Mouse (Mus musculus) spleen, postnatal 14 days (tissue): ENCODE measurements around the gene Arsk.

Source experiments
- DNase-seq, 2 experiments: peaks; one replicate each; pipeline ENCODE4 v3.0.0; 2021 to 2022; ENCODE audit warnings: low spot score in 2 of 2

Arsk gene

GRCm38 (mm10) chr13:76098493-76099303, at the start of gene Arsk, which contains the start of gene Ttc37:
Arsk (minus strand) TSS chr13:76098660.
Ttc37 (plus strand) TSS chr13:76098734.
- DNase-seq: peak; percentile 87 to 89

GRCm38 (mm10) chr13:76141117-76141808, 42.8 kb upstream of the Arsk start:
- no peak for DNase-seq

GRCm38 (mm10) chr13:76138862-76139261, 40.4 kb upstream of the Arsk start:
- DNase-seq: no peak

GRCm38 (mm10) chr13:76132415-76132814, 34.0 kb upstream of the Arsk start:
- DNase-seq: no peak

- no peak for DNase-seq
Measured at GRCm38 (mm10) chr13:76128799-76129198, 30.3 kb upstream of the Arsk start.

GRCm38 (mm10) chr13:76109069-76109824, 10.8 kb upstream of the Arsk start:
- no peak for DNase-seq

GRCm38 (mm10) chr13:76101989-76102388, 3.5 kb upstream of the Arsk start:
- DNase-seq: no peak

- DNase-seq: no peak
Measured at GRCm38 (mm10) chr13:76098116-76098492, 356 bp downstream of the Arsk start.

- DNase-seq: no peak
Measured at GRCm38 (mm10) chr13:76074323-76074722, 24.1 kb downstream of the Arsk start.

GRCm38 (mm10) chr13:76064363-76064945, 34.0 kb downstream of the Arsk start:
- DNase-seq: no peak

- no peak for DNase-seq
Measured at GRCm38 (mm10) chr13:76063548-76063947, 34.9 kb downstream of the Arsk start.

- DNase-seq: no peak
Measured at GRCm38 (mm10) chr13:76062569-76062968, 35.9 kb downstream of the Arsk start.

- no peak for DNase-seq
Measured at GRCm38 (mm10) chr13:76062126-76062525, 36.3 kb downstream of the Arsk start.

GRCm38 (mm10) chr13:76059591-76059990, 38.9 kb downstream of the Arsk start:
- DNase-seq: no peak

- no peak for DNase-seq
Measured at GRCm38 (mm10) chr13:76057267-76058069, 41.0 kb downstream of the Arsk start.

GRCm38 (mm10) chr13:76056896-76057266, 41.6 kb downstream of the Arsk start, which contains the start of gene Gpr150:
Gpr150 (minus strand) TSS chr13:76056996.
- DNase-seq: no peak

GRCm38 (mm10) chr13:76056261-76056724, 42.2 kb downstream of the Arsk start:
- DNase-seq: peak; percentile 60 to 61

GRCm38 (mm10) chr13:76055391-76056232, 42.8 kb downstream of the Arsk start:
- DNase-seq: peak; percentile 16 to 23

- no peak for DNase-seq
Measured at GRCm38 (mm10) chr13:76044971-76045370, 53.5 kb downstream of the Arsk start.

GRCm38 (mm10) chr13:76042455-76042854, 56.0 kb downstream of the Arsk start:
- DNase-seq: no peak
